Mouse (Mus musculus): Measurements from ENCODE around the gene Mst1r.

DNA sequence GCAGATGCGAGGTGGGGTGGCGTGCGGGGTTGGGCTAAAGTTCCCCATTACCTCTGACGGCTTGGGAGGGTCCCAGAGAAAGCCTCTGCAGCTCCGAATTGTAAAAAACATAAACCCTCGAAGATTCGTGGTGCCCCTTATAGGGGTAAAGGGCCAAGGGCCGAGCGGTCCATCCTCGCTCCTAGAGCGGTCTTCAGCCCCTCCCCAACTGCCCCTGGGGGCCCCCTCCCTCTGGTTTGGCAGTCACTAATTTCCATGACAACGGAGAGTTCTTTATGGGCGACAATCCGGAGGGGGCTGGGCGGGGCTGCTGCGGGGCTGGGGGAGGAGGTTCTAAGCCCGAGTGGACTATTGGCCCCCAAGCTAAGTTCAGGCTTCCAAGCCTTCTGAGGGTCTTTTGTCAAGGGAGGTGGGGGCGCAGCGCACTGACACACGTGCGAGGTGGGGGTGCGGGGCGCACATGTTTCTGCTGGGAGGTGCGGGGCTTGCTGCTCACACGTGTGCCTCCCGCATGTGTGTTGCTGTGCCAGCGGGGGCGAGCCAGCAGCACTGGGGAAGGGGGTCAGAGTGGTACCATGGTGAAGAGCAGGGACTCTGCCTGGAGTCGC is 29.6 kb downstream of the Mst1r start:
- TF ChIP-seq POLR2A (IDR thresholded peaks at IDR 0.05; ENCODE audit: extremely low read depth, insufficient read depth, low read length) (no peak), CTCF (IDR thresholded peaks at IDR 0.05; ENCODE audit: low read depth, low read length) (no peak)

Data from liver, adult 2 months (tissue).